Mouse (Mus musculus): ENCODE measurements at regions not wholly inside any gene's neighbourhood (a gene's known extent, or its start where the extent isn't known, plus 50 kb on each side); places are given as distances from the start of the nearest gene placed in this dataset.

DNA sequence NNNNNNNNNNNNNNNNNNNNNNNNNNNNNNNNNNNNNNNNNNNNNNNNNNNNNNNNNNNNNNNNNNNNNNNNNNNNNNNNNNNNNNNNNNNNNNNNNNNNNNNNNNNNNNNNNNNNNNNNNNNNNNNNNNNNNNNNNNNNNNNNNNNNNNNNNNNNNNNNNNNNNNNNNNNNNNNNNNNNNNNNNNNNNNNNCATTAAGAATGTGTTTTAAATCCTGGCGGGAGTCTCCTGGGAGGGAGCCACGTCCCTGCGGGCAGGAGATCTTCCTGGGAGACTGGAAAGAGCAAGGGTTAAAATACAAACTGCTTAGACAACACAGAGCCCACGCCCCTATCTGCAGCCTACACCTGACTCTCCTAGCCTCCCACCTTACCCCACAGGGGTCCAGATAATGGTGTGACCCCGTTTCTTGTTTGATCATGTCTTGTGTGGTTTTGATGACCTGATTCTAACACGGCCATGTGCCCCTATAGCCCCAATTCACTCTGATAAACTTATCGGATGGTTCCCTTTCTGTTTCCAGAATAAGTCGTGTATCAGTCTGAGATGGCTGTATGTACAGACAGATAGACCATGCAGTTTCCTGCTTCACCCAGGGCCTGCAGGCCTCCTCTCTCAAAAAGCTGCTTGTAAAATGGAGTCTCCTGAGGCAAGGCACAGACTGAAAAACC, 160.8 kb downstream of the Rpl14 start:
- ATAC-seq = no peak

DNA sequence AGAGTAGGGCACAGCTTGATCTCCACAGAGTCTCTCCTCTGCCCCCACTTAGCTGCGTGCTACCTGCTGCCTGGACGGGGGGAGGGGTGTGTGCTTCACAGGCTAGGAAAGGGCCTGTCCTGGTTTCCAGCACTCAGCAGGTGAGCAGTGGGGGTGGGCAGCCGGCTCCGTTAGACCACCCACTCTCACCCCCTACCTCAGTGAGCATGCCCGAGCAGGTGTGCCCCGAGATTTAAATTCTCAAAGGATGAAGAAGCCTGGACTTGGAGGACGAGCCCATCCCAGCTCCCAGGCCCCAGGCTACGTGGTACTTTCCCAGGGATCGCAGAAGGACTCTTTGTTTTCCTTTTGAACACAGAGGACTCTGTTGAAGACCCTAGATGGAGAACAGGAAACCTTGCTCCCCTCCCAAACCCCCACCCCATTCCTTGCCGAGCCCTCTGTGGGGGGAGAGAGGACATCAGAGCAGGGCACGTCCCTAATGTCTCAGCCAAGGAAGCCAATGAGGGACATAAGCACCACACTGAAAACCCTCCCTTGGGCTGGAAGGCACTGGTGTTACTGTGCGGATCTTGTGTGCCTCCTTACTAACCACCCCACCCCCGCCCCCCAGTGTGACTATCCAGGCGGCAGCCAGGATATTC, 161.5 kb downstream of the Rpl14 start:
- ATAC-seq = no peak

DNA sequence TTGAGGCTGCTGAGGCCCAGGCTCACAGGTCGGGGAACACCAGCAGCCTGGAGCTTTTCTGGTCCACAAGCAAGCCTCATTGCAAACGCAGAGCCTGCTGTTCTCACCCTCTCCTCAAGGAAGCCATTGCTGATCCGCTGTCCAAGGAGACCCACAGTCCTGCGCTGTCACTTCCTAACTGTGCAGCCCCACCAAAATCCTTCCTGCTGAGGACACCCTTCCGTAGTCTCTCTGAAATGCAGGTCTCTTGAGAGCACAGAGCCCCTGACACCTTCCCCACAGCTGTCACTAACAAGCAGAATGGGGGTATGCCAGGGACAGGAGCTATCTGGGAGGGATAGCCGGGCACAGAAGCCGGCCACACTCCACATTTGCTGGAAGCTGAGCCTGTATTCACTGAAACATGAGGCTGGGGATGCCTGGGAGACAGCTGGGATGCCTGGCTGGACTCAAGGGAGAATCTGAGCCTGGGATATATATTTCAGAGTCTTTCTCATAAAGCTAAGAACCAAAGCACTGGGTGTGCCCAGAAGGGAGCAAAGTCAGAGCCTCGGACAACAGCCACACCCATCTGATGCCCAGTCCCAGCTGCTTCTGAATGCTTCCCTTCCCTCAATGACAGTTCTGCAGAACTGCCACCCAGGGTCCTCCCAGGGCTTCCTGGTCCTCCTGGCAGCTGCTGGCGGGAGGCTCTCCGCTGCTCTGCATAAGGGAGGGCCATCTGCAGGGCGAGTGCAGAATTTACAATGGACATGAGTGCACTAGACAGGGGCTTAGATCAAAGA, 162.6 kb downstream of the Rpl14 start:
- ATAC-seq = no peak

GRCm38 (mm10) chr9:120735217-120735616, 164.0 kb downstream of the Rpl14 start:
- no peak for ATAC-seq

DNA sequence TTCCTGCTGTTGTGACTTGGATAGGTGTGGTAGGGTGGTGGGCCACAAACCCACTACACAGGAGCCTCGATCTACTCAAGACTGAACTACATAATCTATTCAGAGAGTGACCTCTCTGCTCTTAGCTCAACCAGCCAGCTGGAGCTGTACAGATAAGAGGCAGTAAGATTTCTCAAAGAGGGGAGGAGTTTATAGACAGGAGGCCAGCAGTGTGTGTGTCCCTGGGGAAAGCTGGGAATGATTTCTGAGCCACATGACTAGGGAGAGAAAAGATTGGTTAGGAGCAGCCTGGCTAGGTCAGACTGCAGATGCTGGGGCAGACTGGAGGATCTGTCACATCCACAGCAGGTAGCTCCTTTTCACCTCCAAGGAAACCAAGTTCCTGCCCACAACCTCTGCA, 166.7 kb downstream of the Rpl14 start:
- no peak for ATAC-seq

DNA sequence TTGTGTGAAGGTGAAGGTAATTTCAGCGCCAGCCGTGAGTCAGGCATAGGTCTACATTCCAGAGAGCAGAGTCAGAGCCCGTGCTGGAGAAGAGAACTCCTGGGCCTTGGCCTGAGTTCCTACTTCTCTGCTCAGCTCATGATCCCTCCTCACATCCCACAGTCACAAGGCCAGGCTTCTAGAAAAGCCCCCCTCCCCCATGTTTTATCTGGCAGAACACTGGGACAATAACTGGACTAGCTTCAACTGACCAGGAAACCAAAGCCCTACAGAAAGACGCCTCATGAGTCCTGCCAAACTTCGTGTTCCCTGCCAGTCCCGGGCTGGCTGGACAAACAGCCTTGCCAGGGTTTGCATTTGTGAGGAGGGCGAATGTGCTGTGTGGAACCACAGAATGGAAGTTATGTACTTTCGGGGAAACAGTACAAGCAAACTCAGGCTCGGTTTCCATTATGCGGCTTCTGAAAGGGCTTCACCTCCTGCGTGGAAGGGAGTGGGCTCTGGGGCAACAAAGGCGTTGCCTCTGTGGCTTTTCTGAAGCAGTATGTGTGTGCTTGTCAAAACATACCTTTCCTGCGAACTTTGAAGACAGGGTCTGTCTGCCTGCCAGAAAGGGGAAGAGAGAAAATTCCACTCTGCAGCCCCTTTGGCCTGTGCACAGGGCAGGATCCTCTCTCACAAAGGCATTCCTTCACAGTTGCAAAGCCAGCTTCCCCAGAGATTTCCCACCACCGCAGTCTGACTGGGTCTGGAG, 168.1 kb downstream of the Rpl14 start:
- no peak for ATAC-seq

DNA sequence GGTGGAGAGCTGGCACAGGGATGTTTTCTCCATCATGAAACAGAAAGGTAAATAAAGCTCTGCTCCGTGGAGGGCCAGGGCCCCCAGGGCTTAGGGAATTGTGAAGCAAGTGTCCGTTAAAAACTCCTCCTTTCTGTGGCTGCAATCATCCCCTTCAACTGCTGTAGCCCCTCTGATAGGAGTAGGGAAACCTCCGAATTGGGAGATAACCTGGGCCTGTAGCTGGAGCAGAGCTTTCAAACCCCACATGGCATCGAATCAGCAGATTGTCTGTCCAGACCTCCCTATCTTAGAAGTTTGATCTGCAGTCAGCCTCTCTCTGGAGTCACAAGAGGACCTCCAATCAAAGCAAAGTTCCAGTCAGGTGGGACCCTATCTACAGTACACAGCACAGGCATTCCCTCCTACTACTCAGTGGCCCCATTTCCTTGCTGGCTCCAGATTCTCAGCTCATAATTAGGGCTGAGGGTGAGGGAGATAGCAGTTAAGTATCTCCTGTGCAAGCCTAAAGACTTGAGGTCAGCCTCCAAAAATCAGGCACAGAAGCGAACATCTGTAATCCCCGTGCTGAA, 168.8 kb downstream of the Rpl14 start:
- no peak for ATAC-seq

GRCm38 (mm10) chr9:120741521-120741920, 170.3 kb downstream of the Rpl14 start:
- ATAC-seq = no peak

- no peak for ATAC-seq
These were observed 172.2 kb downstream of the Rpl14 start for GRCm38 (mm10) chr9:120743455-120743854.

DNA sequence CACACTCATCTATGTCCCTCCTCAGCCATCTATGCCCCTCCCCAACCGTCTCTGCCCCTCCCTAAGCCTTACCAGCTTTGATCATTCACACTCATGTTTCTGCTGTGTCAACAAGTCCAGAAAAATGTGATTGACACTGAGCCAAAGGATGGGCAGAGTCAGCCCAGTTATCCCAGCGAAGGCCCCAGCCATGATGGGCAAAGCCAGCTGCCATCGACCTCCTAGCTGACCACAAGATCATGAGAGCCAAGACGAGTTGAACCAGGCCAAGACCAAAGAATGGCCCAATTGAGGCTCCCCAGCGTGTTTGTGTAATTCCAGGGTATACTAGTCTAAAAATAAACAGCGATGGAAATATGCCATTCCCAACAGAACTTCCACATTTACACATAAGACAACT, 174.4 kb downstream of the Rpl14 start:
- no peak for ATAC-seq

- ATAC-seq = no peak
These were observed 178.2 kb upstream of the Ctnnb1 start for GRCm38 (mm10) chr9:120750820-120751219.

- no peak for ATAC-seq
These were observed 177.1 kb upstream of the Ctnnb1 start for GRCm38 (mm10) chr9:120751686-120752484.

GRCm38 (mm10) chr9:120754151-120754550, 174.9 kb upstream of the Ctnnb1 start:
- no peak for ATAC-seq

DNA sequence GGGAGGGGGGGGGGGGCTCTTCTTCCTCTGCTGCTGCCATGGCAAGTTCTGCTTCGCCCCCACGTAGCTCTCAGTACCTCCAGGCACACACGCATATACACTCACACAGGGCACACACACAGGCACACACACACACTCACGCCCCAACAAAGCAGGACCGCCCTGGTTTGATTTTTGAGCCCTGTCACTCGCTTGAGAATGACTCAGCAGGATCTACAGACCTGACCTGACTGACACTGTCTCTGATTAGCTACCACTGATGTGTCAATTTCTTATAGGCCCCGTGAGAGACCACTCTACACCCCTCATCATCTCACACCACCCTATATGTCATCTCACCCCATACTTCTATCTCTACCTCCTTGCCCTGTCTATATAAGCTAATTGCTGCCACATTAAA, 173.5 kb upstream of the Ctnnb1 start:
- ATAC-seq = no peak

DNA sequence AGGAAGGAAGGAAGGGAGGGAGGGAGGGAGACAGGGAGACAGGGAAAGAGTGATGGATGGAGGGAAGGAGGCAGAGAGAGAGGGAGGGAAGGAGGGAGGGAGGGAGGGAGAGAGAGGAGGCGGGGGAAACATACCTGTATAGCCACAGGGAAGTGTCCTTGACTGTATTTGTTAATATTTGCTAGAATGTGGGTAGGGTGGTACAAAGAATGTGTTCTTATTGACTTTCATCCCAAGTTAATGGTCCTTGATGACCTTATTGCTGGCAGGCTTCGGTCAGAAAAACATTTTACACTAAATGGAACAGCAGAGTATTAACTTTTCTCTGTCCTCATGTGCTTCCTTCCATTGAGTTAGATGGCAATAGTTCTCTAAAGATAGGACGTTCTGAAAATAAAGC, 171.0 kb upstream of the Ctnnb1 start:
- no peak for ATAC-seq

DNA sequence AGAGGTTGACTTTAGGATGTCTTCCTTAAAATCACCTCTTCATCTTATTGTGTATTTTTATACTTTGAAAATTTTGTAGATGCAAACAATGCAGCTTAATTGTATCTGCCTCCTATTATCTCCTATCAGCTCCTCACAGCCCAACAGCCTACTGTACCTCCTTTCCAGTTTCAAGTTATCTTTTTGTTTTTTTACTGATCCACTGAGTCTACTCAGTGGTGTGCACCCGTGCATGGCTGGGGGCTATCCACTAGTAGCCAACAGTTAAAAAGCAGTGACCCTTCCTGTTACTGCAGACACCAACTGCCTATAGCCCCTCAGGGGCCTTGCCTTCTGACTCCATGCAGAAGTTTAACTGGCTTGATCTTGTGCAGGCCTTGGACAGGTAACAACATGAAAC, 170.4 kb upstream of the Ctnnb1 start:
- no peak for ATAC-seq

DNA sequence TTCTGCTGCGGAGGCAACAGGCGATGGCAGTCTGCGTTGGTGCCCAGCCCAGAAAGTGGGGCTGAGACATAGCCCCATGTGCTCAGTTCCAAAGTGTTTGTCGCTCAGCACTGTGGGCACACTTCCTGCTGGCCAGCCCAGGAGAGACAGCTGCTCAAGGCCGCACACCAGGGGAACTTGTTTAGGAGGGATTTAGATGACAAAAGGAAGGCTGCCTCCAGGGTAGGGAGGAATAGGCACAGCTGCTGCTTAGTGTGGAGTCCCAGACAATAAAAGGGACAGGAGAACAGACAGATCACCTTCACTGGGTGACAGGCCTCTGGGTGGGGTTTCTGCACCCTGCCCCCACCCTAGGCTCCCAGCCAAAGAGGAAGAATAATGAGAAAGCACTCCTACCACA, 169.2 kb upstream of the Ctnnb1 start:
- no peak for ATAC-seq

DNA sequence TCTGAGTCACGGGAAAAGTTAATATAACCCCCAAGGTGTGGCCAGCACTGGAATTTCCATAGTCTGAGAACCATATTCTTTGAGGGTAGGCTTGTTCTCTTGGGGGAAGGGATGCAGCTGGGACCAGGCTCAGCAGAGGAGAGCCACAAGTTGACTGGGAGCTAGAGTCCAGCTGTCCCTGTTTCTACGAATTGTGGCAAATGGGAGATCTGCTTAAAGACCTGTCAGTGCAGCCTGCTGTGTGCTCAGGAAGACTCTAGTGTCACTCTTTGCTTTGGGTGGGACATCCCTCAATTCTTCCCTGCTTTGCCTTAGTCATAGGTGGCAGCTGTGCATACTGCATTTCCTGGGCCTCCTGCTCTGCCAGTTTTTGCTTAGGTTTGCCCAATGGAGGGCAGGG, 165.2 kb upstream of the Ctnnb1 start:
- no peak for ATAC-seq

GRCm38 (mm10) chr9:120764663-120765062, 164.4 kb upstream of the Ctnnb1 start:
- no peak for ATAC-seq

DNA sequence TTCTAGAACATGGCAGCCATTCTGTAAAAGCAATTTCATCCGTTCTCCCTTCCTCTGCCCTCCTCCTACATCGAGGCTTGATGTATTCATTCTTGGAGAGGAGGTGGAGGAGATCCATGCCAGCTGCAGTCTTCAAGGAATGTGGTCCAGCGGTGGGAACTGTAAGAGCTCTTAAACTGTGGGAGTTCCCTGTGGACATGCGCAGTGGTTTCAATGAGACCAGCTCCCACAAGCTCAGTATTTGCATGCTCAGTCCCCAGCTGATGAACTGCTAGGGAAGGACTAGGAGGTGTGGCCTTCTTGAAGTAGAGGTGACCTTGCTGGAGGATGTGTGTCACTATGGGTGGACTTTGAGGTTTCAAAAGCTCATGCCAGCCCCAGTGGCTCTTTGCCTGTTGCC, 163.7 kb upstream of the Ctnnb1 start:
- ATAC-seq = no peak

GRCm38 (mm10) chr9:120766881-120767280, 162.1 kb upstream of the Ctnnb1 start:
- no peak for ATAC-seq

DNA sequence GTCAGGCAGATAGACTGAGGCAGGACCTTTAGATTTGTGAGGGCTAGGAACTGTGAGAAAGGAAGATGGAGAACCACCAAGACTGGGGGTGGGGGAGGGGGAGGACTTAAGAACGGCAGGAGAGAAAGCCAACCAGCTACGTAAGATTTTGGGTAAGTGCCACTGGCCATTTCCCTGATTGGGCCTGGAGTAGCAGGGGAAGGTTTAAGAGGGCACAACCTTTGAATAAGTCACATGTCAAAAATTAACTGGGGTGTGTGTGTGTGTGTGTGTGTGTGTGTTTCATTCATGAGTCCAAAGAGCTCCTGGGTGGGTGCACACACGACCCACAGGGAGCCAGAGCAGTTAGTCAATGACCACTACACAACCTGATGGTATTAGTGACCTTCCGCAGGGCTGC, 161.6 kb upstream of the Ctnnb1 start:
- no peak for ATAC-seq
